Mouse (Mus musculus): ENCODE results near the gene Myo6.

Gene Myo6

GRCm38 (mm10) chr9:80181692-80182091, 16.9 kb downstream of the Myo6 start:
- no peak for DNase-seq (ENCODE audit: low spot score in 2 of 2)

- no peak for DNase-seq (ENCODE audit: low spot score in 2 of 2)
These were observed 19.3 kb downstream of the Myo6 start for GRCm38 (mm10) chr9:80184138-80184537.

GRCm38 (mm10) chr9:80185737-80186136, 20.9 kb downstream of the Myo6 start:
- no peak for DNase-seq (ENCODE audit: low spot score in 2 of 2)

- DNase-seq (ENCODE audit: low spot score in 2 of 2), result no peak
These were observed 21.9 kb downstream of the Myo6 start for GRCm38 (mm10) chr9:80186693-80187092.

GRCm38 (mm10) chr9:80188324-80188893, 23.6 kb downstream of the Myo6 start:
- DNase-seq (ENCODE audit: low spot score in 2 of 2), result no peak

GRCm38 (mm10) chr9:80191240-80191639, 26.4 kb downstream of the Myo6 start:
- no peak for DNase-seq (ENCODE audit: low spot score in 2 of 2)

- DNase-seq (ENCODE audit: low spot score in 2 of 2), result no peak
These were observed 27.5 kb downstream of the Myo6 start for GRCm38 (mm10) chr9:80192324-80192723.

GRCm38 (mm10) chr9:80194446-80194845, 29.6 kb downstream of the Myo6 start:
- no peak for DNase-seq (ENCODE audit: low spot score in 2 of 2)

- DNase-seq (ENCODE audit: low spot score in 2 of 2), result no peak
These were observed 31.3 kb downstream of the Myo6 start for GRCm38 (mm10) chr9:80196161-80196560.

- DNase-seq (ENCODE audit: low spot score in 2 of 2), result no peak
These were observed 32.4 kb downstream of the Myo6 start for GRCm38 (mm10) chr9:80197233-80197632.

GRCm38 (mm10) chr9:80200855-80201254, 36.0 kb downstream of the Myo6 start:
- DNase-seq (ENCODE audit: low spot score in 2 of 2), result peak in 1 of 2 experiments; percentile 24

- peak; percentile 49 to 51 for DNase-seq (ENCODE audit: low spot score in 2 of 2)
These were observed 37.7 kb downstream of the Myo6 start for GRCm38 (mm10) chr9:80202374-80203060.

- DNase-seq (ENCODE audit: low spot score in 2 of 2), result no peak
These were observed 43.9 kb downstream of the Myo6 start for GRCm38 (mm10) chr9:80208681-80209080.

GRCm38 (mm10) chr9:80209459-80209858, 44.6 kb downstream of the Myo6 start:
- no peak for DNase-seq (ENCODE audit: low spot score in 2 of 2)

- no peak for DNase-seq (ENCODE audit: low spot score in 2 of 2)
These were observed 45.3 kb downstream of the Myo6 start for GRCm38 (mm10) chr9:80210096-80210495.

GRCm38 (mm10) chr9:80213428-80213827, 48.6 kb downstream of the Myo6 start:
- DNase-seq (ENCODE audit: low spot score in 2 of 2), result no peak

GRCm38 (mm10) chr9:80215502-80215901, 50.7 kb downstream of the Myo6 start:
- DNase-seq (ENCODE audit: low spot score in 2 of 2), result no peak

- DNase-seq (ENCODE audit: low spot score in 2 of 2), result peak in 1 of 2 experiments; percentile 28
These were observed 52.1 kb downstream of the Myo6 start for GRCm38 (mm10) chr9:80216786-80217501.

GRCm38 (mm10) chr9:80218718-80219117, 53.9 kb downstream of the Myo6 start:
- no peak for DNase-seq (ENCODE audit: low spot score in 2 of 2)

GRCm38 (mm10) chr9:80223989-80224635, 59.3 kb downstream of the Myo6 start:
- no peak for DNase-seq (ENCODE audit: low spot score in 2 of 2)

GRCm38 (mm10) chr9:80226579-80227325, 61.9 kb downstream of the Myo6 start:
- no peak for DNase-seq (ENCODE audit: low spot score in 2 of 2)
